In genomic region chr1:55706933-55707332, GRCm38 (mm10) we compare ENCODE assay signal across 18 mouse cellular contexts.
DNase-seq lines count a peak whose midpoint lies in the region; ATAC-seq lines count a peak whose summit lies in the region.
"Had no signal": no experiment of that assay in that cellular context is flagged by ENCODE, and none has a peak within 500 bp of the region (broad histone marks: within the 10 kb centered on the region; RNA-seq: fewer than 3 reads in every experiment).

No protein-coding gene starts in this region.

- DNase-seq in cerebellum, postnatal 14 days = peak; percentile 31 to 57
- DNase-seq in cerebellum, postnatal 36 days = no peak
- DNase-seq in midbrain, embryonic 11.5 days (ENCODE audit: low spot score, missing footprints) = peak; percentile 56
- no peak for DNase-seq in midbrain, embryonic 14.5 days
- no peak for DNase-seq in natural killer cell, adult 2 months (ENCODE audit: low spot score in 2 of 2)
- no peak for DNase-seq in lung, postnatal 14 days
- no peak for DNase-seq in left cerebral cortex, adult 9 months (ENCODE audit: low spot score in 2 of 2)
- DNase-seq: adrenal gland, postnatal 14 days; cerebellum, adult 8-10 months; heart, postnatal 36 days; layer of hippocampus, postnatal 36 days; left cerebral cortex, postnatal 4 days; thymus, postnatal 25 days had no signal

- H3K4me1 ChIP-seq in midbrain, embryonic 11.5 days (ENCODE audit: control insufficient read depth, insufficient read depth, low read length) = peaks cover 21% of the 10 kb centered on the region
- H3K4me1 ChIP-seq in midbrain, embryonic 14.5 days (ENCODE audit: control insufficient read depth, insufficient read depth, low read length) = peaks cover 12% of the 10 kb centered on the region
- H3K4me1 ChIP-seq in kidney, embryonic 15.5 days = peaks cover 10% of the 10 kb centered on the region; the same call in 1 of the 2 replicates
- H3K4me1 ChIP-seq: heart, embryonic 13.5 days; liver, embryonic 15.5 days had no signal

- no peak overlapping the region for H3K9ac ChIP-seq in midbrain, embryonic 11.5 days (ENCODE audit: low read length)
- no peak overlapping the region for H3K9ac ChIP-seq in midbrain, embryonic 14.5 days (replicated peaks; ENCODE audit: low read length)
- H3K9ac ChIP-seq in kidney, embryonic 15.5 days = no peak overlapping the region
- H3K9ac ChIP-seq: heart, embryonic 13.5 days; liver, embryonic 15.5 days had no signal

- WGBS in midbrain, embryonic 11.5 days = 53% methylated on average over 1 of the region's 1 CpGs
- 49% methylated on average over 1 of the region's 1 CpGs for WGBS in midbrain, embryonic 14.5 days
- WGBS in kidney, embryonic 15.5 days = 42% methylated on average over 1 of the region's 1 CpGs

- H3K4me2 ChIP-seq in midbrain, embryonic 11.5 days = no peak overlapping the region
- H3K4me2 ChIP-seq in midbrain, embryonic 14.5 days (ENCODE audit: low read length) = no peak overlapping the region
- H3K4me2 ChIP-seq in kidney, embryonic 15.5 days = no peak overlapping the region
- H3K4me2 ChIP-seq: heart, embryonic 13.5 days; liver, embryonic 15.5 days had no signal

- no peak overlapping the region for H3K27ac ChIP-seq in midbrain, embryonic 11.5 days (ENCODE audit: low read depth, low read length)
- no peak overlapping the region for H3K27ac ChIP-seq in midbrain, embryonic 14.5 days (replicated peaks; ENCODE audit: low read depth, low read length)
- H3K27ac ChIP-seq in kidney, embryonic 15.5 days = peak overlapping the region; percentile 86
- H3K27ac ChIP-seq: heart, embryonic 13.5 days; liver, embryonic 15.5 days had no signal

- no peaks in the 10 kb centered on the region for H3K9me3 ChIP-seq in midbrain, embryonic 11.5 days (ENCODE audit: control insufficient read depth, low read length)
- H3K9me3 ChIP-seq in midbrain, embryonic 14.5 days (ENCODE audit: control insufficient read depth, low read length) = no peaks in the 10 kb centered on the region
- no peaks in the 10 kb centered on the region for H3K9me3 ChIP-seq in kidney, embryonic 15.5 days (replicated peaks)
- H3K9me3 ChIP-seq: heart, embryonic 13.5 days; liver, embryonic 15.5 days had no signal

- H3K4me3 ChIP-seq in midbrain, embryonic 11.5 days (ENCODE audit: low read depth, low read length) = no peak overlapping the region
- no peak overlapping the region for H3K4me3 ChIP-seq in midbrain, embryonic 14.5 days (replicated peaks; ENCODE audit: low read depth, low read length)
- H3K4me3 ChIP-seq in kidney, embryonic 15.5 days (replicated peaks) = no peak overlapping the region
- H3K4me3 ChIP-seq: heart, embryonic 13.5 days; liver, embryonic 15.5 days had no signal

- ATAC-seq in midbrain, embryonic 11.5 days (ENCODE audit: low FRiP score) = no peak
- no peak for ATAC-seq in midbrain, embryonic 14.5 days (ENCODE audit: low FRiP score, low TSS enrichment)
- ATAC-seq in kidney, embryonic 15.5 days (replicated peaks; ENCODE audit: low FRiP score) = peak; percentile 84
- ATAC-seq: forebrain, embryonic 16.5 days; hindbrain, embryonic 16.5 days had no signal

- H3K36me3 ChIP-seq in midbrain, embryonic 11.5 days (ENCODE audit: control insufficient read depth, insufficient read depth, low read length) = no peaks in the 10 kb centered on the region
- H3K36me3 ChIP-seq in midbrain, embryonic 14.5 days (ENCODE audit: control insufficient read depth, insufficient read depth, low read length) = no peaks in the 10 kb centered on the region
- H3K36me3 ChIP-seq in kidney, embryonic 15.5 days = no peaks in the 10 kb centered on the region
- H3K36me3 ChIP-seq: heart, embryonic 13.5 days; liver, embryonic 15.5 days had no signal

- H3K27me3 ChIP-seq in midbrain, embryonic 11.5 days (ENCODE audit: control insufficient read depth, insufficient read depth, low read length) = no peaks in the 10 kb centered on the region; the same call in 1 of the 2 replicates
- no peaks in the 10 kb centered on the region for H3K27me3 ChIP-seq in midbrain, embryonic 14.5 days (ENCODE audit: control insufficient read depth, insufficient read depth, low read length)
- H3K27me3 ChIP-seq in kidney, embryonic 15.5 days = no peaks in the 10 kb centered on the region
- H3K27me3 ChIP-seq: heart, embryonic 13.5 days; liver, embryonic 15.5 days had no signal

Comparison
In these comparisons a context has a peak if more than half of its experiments do, and no peak if none do; other contexts are left out.
1. DNase-seq: peak in cerebellum, postnatal 14 days (2 of 2) and midbrain, embryonic 11.5 days (single experiment); none in cerebellum, postnatal 36 days (0 of 2), midbrain, embryonic 14.5 days (single experiment), natural killer cell, adult 2 months (0 of 2), lung, postnatal 14 days (single experiment) and left cerebral cortex, adult 9 months (0 of 2).